In the genomic region with DNA sequence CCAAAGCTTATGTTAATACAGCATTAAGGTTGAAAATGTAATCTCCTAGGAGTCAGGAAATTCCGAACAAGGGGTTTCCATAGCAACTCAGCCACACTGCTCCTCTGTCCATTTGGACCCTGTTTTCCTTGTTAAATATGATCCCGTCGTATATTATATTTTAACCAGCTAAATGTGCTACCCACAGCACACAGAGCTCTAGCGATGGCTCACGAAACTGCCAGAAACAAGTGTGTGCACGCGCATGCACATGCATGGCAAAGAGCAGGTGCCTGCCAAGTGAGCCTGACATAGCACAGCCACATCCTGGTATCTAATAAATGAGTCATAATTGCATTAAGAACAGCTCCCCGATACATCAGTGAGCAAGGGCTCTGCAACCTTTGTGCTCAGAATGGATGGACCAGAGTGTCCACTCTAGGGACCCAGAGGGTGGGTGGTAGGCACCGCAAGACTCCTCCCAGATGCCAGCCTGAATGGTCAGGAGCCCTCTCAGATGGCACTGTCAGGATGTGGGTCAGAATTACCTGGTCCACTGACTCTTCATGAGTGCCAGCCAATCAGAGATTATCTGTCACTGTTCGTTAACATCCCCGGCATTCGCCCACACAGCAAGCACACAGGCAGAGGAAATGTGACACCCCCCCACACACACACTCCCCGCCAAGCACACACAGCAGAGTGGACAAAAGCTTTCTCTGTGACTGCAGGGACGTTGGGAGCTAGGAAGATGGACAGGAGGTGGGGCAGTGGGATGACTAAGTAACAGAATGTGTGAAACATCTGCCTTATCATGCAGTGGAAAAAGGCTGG, we compare ENCODE assay signal across 8 mouse cellular contexts.
DNase-seq lines count a peak whose midpoint lies in the region; ATAC-seq lines count a peak whose summit lies in the region.

No protein-coding gene starts in this region.

- no peak overlapping the region for H3K4me3 ChIP-seq in forebrain, embryonic 16.5 days (replicated peaks; ENCODE audit: low read length)
- no peak overlapping the region for H3K4me3 ChIP-seq in hindbrain, embryonic 13.5 days
- H3K4me3 ChIP-seq in neural tube, embryonic 13.5 days, result no peak overlapping the region

- 33% methylated on average over 14 of the region's 14 CpGs for WGBS in forebrain, embryonic 16.5 days
- 38% methylated on average over 14 of the region's 14 CpGs for WGBS in hindbrain, embryonic 13.5 days
- 45% methylated on average over 14 of the region's 14 CpGs for WGBS in neural tube, embryonic 13.5 days

- peaks cover 16% of the 10 kb centered on the region for H3K4me1 ChIP-seq in forebrain, embryonic 16.5 days (replicated peaks; ENCODE audit: control insufficient read depth, insufficient read depth, low read length)
- peaks cover 24% of the 10 kb centered on the region for H3K4me1 ChIP-seq in hindbrain, embryonic 13.5 days (replicated peaks)
- peaks cover 21% of the 10 kb centered on the region for H3K4me1 ChIP-seq in neural tube, embryonic 13.5 days (replicated peaks)

- no peaks in the 10 kb centered on the region for H3K27me3 ChIP-seq in forebrain, embryonic 16.5 days (replicated peaks; ENCODE audit: control insufficient read depth, insufficient read depth, low read length)
- H3K27me3 ChIP-seq in hindbrain, embryonic 13.5 days, result peaks cover 5% of the 10 kb centered on the region; the same call in 1 of the 2 replicates
- H3K27me3 ChIP-seq in neural tube, embryonic 13.5 days, result peaks cover 7% of the 10 kb centered on the region; the same call in 1 of the 2 replicates

- peak; percentile 66 for ATAC-seq in forebrain, embryonic 16.5 days
- peak; percentile 72 for ATAC-seq in hindbrain, embryonic 13.5 days (ENCODE audit: low FRiP score)
- ATAC-seq in neural tube, embryonic 13.5 days (ENCODE audit: low read depth), result peak; percentile 44

- no peaks in the 10 kb centered on the region for H3K36me3 ChIP-seq in forebrain, embryonic 16.5 days (ENCODE audit: control insufficient read depth, insufficient read depth)
- H3K36me3 ChIP-seq in hindbrain, embryonic 13.5 days, result no peaks in the 10 kb centered on the region
- H3K36me3 ChIP-seq in neural tube, embryonic 13.5 days, result no peaks in the 10 kb centered on the region

- no peak overlapping the region for H3K4me2 ChIP-seq in forebrain, embryonic 16.5 days (ENCODE audit: low read length)
- H3K4me2 ChIP-seq in hindbrain, embryonic 13.5 days, result no peak overlapping the region
- no peak overlapping the region for H3K4me2 ChIP-seq in neural tube, embryonic 13.5 days

- H3K9ac ChIP-seq in forebrain, embryonic 16.5 days (replicated peaks; ENCODE audit: low read depth, low read length), result no peak overlapping the region
- no peak overlapping the region for H3K9ac ChIP-seq in hindbrain, embryonic 13.5 days
- H3K9ac ChIP-seq in neural tube, embryonic 13.5 days, result peak overlapping the region; percentile 41; the same call in 1 of the 2 replicates

- H3K27ac ChIP-seq in forebrain, embryonic 16.5 days (ENCODE audit: low read length), result peak overlapping the region; percentile 55
- H3K27ac ChIP-seq in hindbrain, embryonic 13.5 days, result peak overlapping the region; percentile 81
- peak overlapping the region; percentile 79 for H3K27ac ChIP-seq in neural tube, embryonic 13.5 days (replicated peaks)

- peak; percentile 97 for DNase-seq in Muller cell, postnatal 12 days (ENCODE audit: inconsistent ontology term)
- peak; percentile 70 to 73 for DNase-seq in cerebellum, adult 18-20 months
- peak; percentile 43 for DNase-seq in left cerebral cortex, adult 11 months (ENCODE audit: low spot score)
- DNase-seq in urinary bladder, postnatal 36 days (ENCODE audit: low spot score in 2 of 2), result no peak
- DNase-seq in thymus, postnatal 4 days, result no peak

- no peaks in the 10 kb centered on the region for H3K9me3 ChIP-seq in forebrain, embryonic 16.5 days (ENCODE audit: control insufficient read depth, low read length)
- no peaks in the 10 kb centered on the region for H3K9me3 ChIP-seq in hindbrain, embryonic 13.5 days
- no peaks in the 10 kb centered on the region for H3K9me3 ChIP-seq in neural tube, embryonic 13.5 days

Comparison
In these comparisons a context has a peak if more than half of its experiments do, and no peak if none do; other contexts are left out.
1. DNase-seq: peak in Muller cell, postnatal 12 days (single experiment), cerebellum, adult 18-20 months (2 of 2) and left cerebral cortex, adult 11 months (single experiment); none in urinary bladder, postnatal 36 days (0 of 2) and thymus, postnatal 4 days (single experiment).
2. Peak in every context shown above with its lines, with median percentiles within 50 percentile points of each other: ATAC-seq and H3K27ac ChIP-seq.